Mouse (Mus musculus) stomach, postnatal 0 days (tissue): ENCODE data around the gene Cys1. TPM values are rescaled to one million over a fixed set of nuclear protein-coding genes. Genes with fewer than 3 reads are reported as not detected.

Source experiments
- ATAC-seq: fragments of 200-750 bp; cut with Nextera tagmentation; 2 replicates; pipeline ENCODE4 v1.8.0; 2017; ENCODE audit not compliant: low FRiP score, low TSS enrichment
- DNase-seq: peaks from one replicate; pipeline ENCODE4 v3.0.0-alpha.2; 2016; ENCODE audit warnings: low spot score
- H3K27ac ChIP-seq: fragments of 300-500 bp; sonication (generic); replicated peaks from 2 replicates; pipeline ENCODE4 v1.5.1; 2014; ENCODE audit warnings: mild to moderate bottlenecking, control low read depth
- H3K27me3 ChIP-seq: fragments of 300-500 bp; sonication (generic); 2 replicates; pipeline ENCODE4 v1.6.1; 2014; ENCODE audit warnings: low read length; ENCODE audit not compliant: control insufficient read depth, insufficient read depth
- H3K36me3 ChIP-seq: fragments of 300-500 bp; sonication (generic); 2 replicates; pipeline ENCODE4 v1.6.1; 2014; ENCODE audit warnings: low read length, mixed read lengths; ENCODE audit not compliant: control insufficient read depth, insufficient read depth
- H3K4me1 ChIP-seq: fragments of 300-500 bp; sonication (generic); replicated peaks from 2 replicates; pipeline ENCODE4 v1.6.1; 2014; ENCODE audit warnings: antibody characterized with exemption; ENCODE audit not compliant: control insufficient read depth, insufficient read depth
- H3K4me2 ChIP-seq: fragments of 300-500 bp; sonication (generic); replicated peaks from 2 replicates; pipeline ENCODE4 v1.6.1; 2014; ENCODE audit warnings: low read depth, mild to moderate bottlenecking, control low read depth, moderate library complexity
- H3K4me3 ChIP-seq: fragments of 300-500 bp; sonication (generic); 2 replicates; pipeline ENCODE4 v1.5.1; 2014; ENCODE audit warnings: low read depth, low read length, control low read depth
- H3K9ac ChIP-seq: fragments of 300-500 bp; sonication (generic); 2 replicates; pipeline ENCODE4 v1.6.1; 2014; ENCODE audit warnings: mild to moderate bottlenecking, low read length, control low read depth, mixed read lengths
- H3K9me3 ChIP-seq: fragments of 300-500 bp; sonication (generic); 2 replicates; pipeline ENCODE4 v1.6.1; 2016; ENCODE audit warnings: low read length; ENCODE audit not compliant: control insufficient read depth
- CTCF ChIP-seq: IDR thresholded peaks from 2 replicates; pipeline ENCODE4 v1.5.1; 2016; ENCODE audit warnings: antibody characterized with exemption, low read depth, mild to moderate bottlenecking, moderate library complexity
- EP300 ChIP-seq: optimal IDR thresholded peaks from 2 replicates; pipeline ENCODE3; 2016; ENCODE audit warnings: antibody characterized with exemption
- WGBS: fragments of 180-500 bp; shearing (Covaris S2); extraction: QIAGEN DNeasy Blood & Tissue Kit; methylation state at CpG from one replicate; pipeline ENCODE4 v1.1.7; 2014; 5-methylcytosine and 5-hydroxymethylcytosine counted together
- polyA plus RNA-seq: library from polyadenylated mRNA; unstranded; fragments of >200 nt; fragmentation: Nextera tagmentation; extraction: Ambion mirVana; gene quantifications from 2 replicates; pipeline ENCODE4 v1.2.1, GENCODE M21; 2015

Cys1 gene
- polyA plus RNA-seq, 1 experiment from 2014 or later = 1.4 TPM

GRCm38 (mm10) chr12:24634648-24635047 lies 47.0 kb downstream of the Cys1 start:
- no peaks in the 10 kb centered on the region for H3K36me3 ChIP-seq
- no peak overlapping the region for H3K27ac ChIP-seq
- no peak overlapping the region for H3K9ac ChIP-seq
- ATAC-seq (no peak), DNase-seq (no peak)
- H3K4me2 ChIP-seq = no peak overlapping the region
- no peaks in the 10 kb centered on the region for H3K9me3 ChIP-seq
- no peak overlapping the region for H3K4me3 ChIP-seq
- H3K27me3 ChIP-seq = no peaks in the 10 kb centered on the region
- TF ChIP-seq EP300 (no peak), CTCF (no peak)
- H3K4me1 ChIP-seq = no peaks in the 10 kb centered on the region
- 95% methylated on average over 3 of the region's 3 CpGs for WGBS

GRCm38 (mm10) chr12:24634212-24634611 lies 47.4 kb downstream of the Cys1 start:
- H3K4me2 ChIP-seq = no peak overlapping the region
- H3K4me1 ChIP-seq = no peaks in the 10 kb centered on the region
- DNase-seq (no peak), ATAC-seq (no peak)
- TF ChIP-seq EP300 (no peak), CTCF (no peak)
- H3K4me3 ChIP-seq = no peak overlapping the region
- no peaks in the 10 kb centered on the region for H3K9me3 ChIP-seq
- no peak overlapping the region for H3K27ac ChIP-seq
- no peaks in the 10 kb centered on the region for H3K36me3 ChIP-seq
- 69% methylated on average over 4 of the region's 4 CpGs for WGBS
- H3K9ac ChIP-seq = no peak overlapping the region
- no peaks in the 10 kb centered on the region for H3K27me3 ChIP-seq

GRCm38 (mm10) chr12:24633753-24634191 lies 47.8 kb downstream of the Cys1 start:
- Histone ChIP-seq H3K4me2 (no peak overlapping the region), H3K9me3 (no peaks in the 10 kb centered on the region), H3K9ac (no peak overlapping the region), H3K36me3 (no peaks in the 10 kb centered on the region), H3K4me3 (no peak overlapping the region), H3K27me3 (no peaks in the 10 kb centered on the region), H3K4me1 (no peaks in the 10 kb centered on the region), H3K27ac (no peak overlapping the region)
- TF ChIP-seq EP300 (no peak), CTCF (no peak)
- no peak for ATAC-seq
- no peak for DNase-seq
- WGBS = 63% methylated on average over 1 of the region's 1 CpGs

- Histone ChIP-seq H3K27ac (no peak overlapping the region), H3K27me3 (no peaks in the 10 kb centered on the region), H3K9ac (no peak overlapping the region), H3K4me3 (no peak overlapping the region), H3K36me3 (no peaks in the 10 kb centered on the region), H3K4me2 (no peak overlapping the region), H3K9me3 (no peaks in the 10 kb centered on the region), H3K4me1 (no peaks in the 10 kb centered on the region)
- no peak for DNase-seq
- TF ChIP-seq CTCF = no peak
- TF ChIP-seq EP300 = no peak
- no peak for ATAC-seq
- WGBS = 60% methylated on average over 4 of the region's 4 CpGs
These were observed 49.2 kb downstream of the Cys1 start for GRCm38 (mm10) chr12:24632404-24632803.

GRCm38 (mm10) chr12:24630220-24630619 lies 51.4 kb downstream of the Cys1 start:
- WGBS = 69% methylated on average over 1 of the region's 1 CpGs
- peak; percentile 65 for ATAC-seq
- H3K36me3 ChIP-seq = no peaks in the 10 kb centered on the region

GRCm38 (mm10) chr12:24627215-24627614 lies 54.4 kb downstream of the Cys1 start:
- TF ChIP-seq EP300 (no peak), CTCF (no peak)
- no peak overlapping the region for H3K4me3 ChIP-seq
- no peaks in the 10 kb centered on the region for H3K9me3 ChIP-seq
- H3K27me3 ChIP-seq = no peaks in the 10 kb centered on the region
- ATAC-seq = peak; percentile 37
- no peak overlapping the region for H3K9ac ChIP-seq
- no peak for DNase-seq
- H3K4me1 ChIP-seq = no peaks in the 10 kb centered on the region
- no peak overlapping the region for H3K4me2 ChIP-seq
- H3K36me3 ChIP-seq = no peaks in the 10 kb centered on the region
- no peak overlapping the region for H3K27ac ChIP-seq
- 46% methylated on average over 3 of the region's 3 CpGs for WGBS

More at GRCm38 (mm10) chr12:24630220-24630619, 51.4 kb downstream of the Cys1 start:
- Histone ChIP-seq H3K4me3 (no peak overlapping the region), H3K9ac (no peak overlapping the region), H3K4me1 (no peaks in the 10 kb centered on the region), H3K4me2 (no peak overlapping the region), H3K27ac (no peak overlapping the region), H3K27me3 (no peaks in the 10 kb centered on the region), H3K9me3 (no peaks in the 10 kb centered on the region)
- TF ChIP-seq CTCF = peak; percentile 76
- no peak for TF ChIP-seq EP300
- DNase-seq = peak; percentile 49
